Comparison of ENCODE assay signal across 10 mouse cellular contexts in the genomic region with DNA sequence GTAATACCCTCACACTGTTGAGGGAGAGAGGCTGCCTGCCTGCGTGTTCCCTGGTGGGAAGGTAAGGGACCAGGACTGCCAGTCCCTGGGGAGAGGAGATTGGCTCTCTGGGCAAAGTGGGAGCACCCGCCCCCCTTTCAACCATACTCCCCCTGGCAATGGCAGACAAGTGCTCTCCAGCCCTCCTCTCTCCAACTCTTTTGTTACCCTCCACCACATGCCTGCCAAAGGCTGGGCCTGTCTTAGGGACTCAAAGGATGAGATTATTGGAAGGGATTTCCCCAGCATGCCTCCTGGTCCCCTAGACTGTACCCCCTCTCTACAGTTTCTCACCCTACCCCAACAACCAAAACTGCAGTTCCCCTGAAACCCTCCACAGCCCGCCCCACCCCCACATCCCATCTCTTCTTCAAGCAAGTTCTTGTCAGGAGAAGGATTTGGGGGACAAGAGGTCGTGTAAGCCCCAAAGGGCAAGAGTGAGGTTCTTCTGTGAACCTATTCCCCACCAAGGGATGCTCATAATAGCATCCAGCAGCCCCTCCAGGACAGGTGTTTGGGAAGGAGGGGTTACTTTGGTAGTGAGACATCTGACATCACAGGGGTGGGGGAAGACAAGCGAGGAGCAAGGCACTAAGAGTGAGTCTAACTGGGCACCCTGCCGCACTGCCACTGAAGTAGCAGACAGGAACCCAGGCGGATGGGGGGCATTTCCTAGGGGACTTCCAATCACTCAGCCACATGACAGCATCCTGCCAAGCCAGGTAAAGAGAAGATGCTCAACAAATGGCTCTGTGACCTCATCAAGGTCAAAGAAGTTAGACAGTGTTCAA. TPM values are rescaled to one million over a fixed set of nuclear protein-coding genes. Genes with fewer than 3 reads are reported as not detected.
A peak's percentile ranks its signal among the peaks of the same experiment; 100 is the strongest.
DNase-seq lines count a peak whose midpoint lies in the region; ATAC-seq lines count a peak whose summit lies in the region.
"Had no signal": no experiment of that assay in that cellular context is flagged by ENCODE, and none has a peak within 500 bp of the region (broad histone marks: within the 10 kb centered on the region; RNA-seq: fewer than 3 reads in every experiment).

No protein-coding gene starts in this region.

- H3K4me2 ChIP-seq in limb, embryonic 12.5 days = peak overlapping the region; percentile 65

- peak overlapping the region; percentile 34 for H3K4me3 ChIP-seq in limb, embryonic 12.5 days (replicated peaks)

- no peak for ATAC-seq in limb, embryonic 12.5 days (ENCODE audit: insufficient number of reproducible peaks, insufficient read depth, low FRiP score, low TSS enrichment, low read depth)
- no peak for ATAC-seq in megakaryocyte, adult 5-6 weeks (ENCODE audit: poor library complexity, severe bottlenecking)

- H3K36me3 ChIP-seq in limb, embryonic 12.5 days = no peaks in the 10 kb centered on the region

- 18% methylated on average over 7 of the region's 7 CpGs for WGBS in limb, embryonic 12.5 days

- H3K9me3 ChIP-seq in limb, embryonic 12.5 days = no peaks in the 10 kb centered on the region

- DNase-seq in cerebellum, postnatal 10 days = peak; percentile 65 to 66
- no peak for DNase-seq in cerebellum, adult 11 months
- DNase-seq in right cerebral cortex, adult 18-20 months = peak; percentile 23
- DNase-seq in right cerebral cortex, postnatal 36 days (ENCODE audit: low spot score in 2 of 2) = no peak
- DNase-seq in ovary, postnatal 36 days (ENCODE audit: low spot score) = no peak
- DNase-seq in embryo, embryonic 11 days = no peak

- H3K27ac ChIP-seq in limb, embryonic 12.5 days = no peak overlapping the region

- H3K4me1 ChIP-seq in limb, embryonic 12.5 days (replicated peaks) = peaks cover 18% of the 10 kb centered on the region

- peaks cover 89% of the 10 kb centered on the region for H3K27me3 ChIP-seq in limb, embryonic 12.5 days

- no peak overlapping the region for H3K9ac ChIP-seq in limb, embryonic 12.5 days (replicated peaks)

RNA-seq across cellular contexts. Expression of gene Scrt2, which starts 1.3 kb away (rescaled TPM):
- not detected in 2 replicates for polyA plus RNA-seq in limb, embryonic 12.5 days (2016; fragmentation: Nextera tagmentation; extraction: Ambion mirVana)
- total RNA-seq in megakaryocyte, adult 5-6 weeks (2015) = not detected in 2 replicates
- not detected in 2 replicates for total RNA-seq in megakaryocyte, adult 5-6 weeks (2017)
- total RNA-seq: heart, postnatal 10 days; liver, adult 2 months had no signal
- polyA plus RNA-seq: liver, adult 2 months had no signal

RNA-seq across cellular contexts. Expression of gene Srxn1, which starts 22.6 kb away (rescaled TPM):
- polyA plus RNA-seq in limb, embryonic 12.5 days (2016; fragmentation: Nextera tagmentation; extraction: Ambion mirVana) = 7.5 and 8.6 TPM in 2 replicates
- 0.96 and 1.9 TPM in 2 replicates for total RNA-seq in megakaryocyte, adult 5-6 weeks (2015)
- 2.0 and 2.5 TPM in 2 replicates for total RNA-seq in megakaryocyte, adult 5-6 weeks (2017)

Comparison
In these comparisons a context has a peak if more than half of its experiments do, and no peak if none do; other contexts are left out.
1. DNase-seq: peak in cerebellum, postnatal 10 days (2 of 2) and right cerebral cortex, adult 18-20 months (single experiment); none in cerebellum, adult 11 months (single experiment), right cerebral cortex, postnatal 36 days (0 of 2), ovary, postnatal 36 days (single experiment) and embryo, embryonic 11 days (single experiment).